Mouse (Mus musculus) retina, embryonic 14.5 days (tissue): Measurements from ENCODE around the gene Vmn1r188.
"Not testable (repeated sequence)": the region's sequence is repeated elsewhere in the genome, so short reads cannot be mapped to it uniquely, and the experiment has no call there.

Experiments used
- DNase-seq: peaks from one replicate; pipeline ENCODE4 v3.0.0-alpha.2; 2015; ENCODE audit warnings: low spot score

Gene Vmn1r188

GRCm38 (mm10) chr13:22084140-22084539 lies at the start of gene Vmn1r188:
Gene Vmn1r188, plus strand, starts transcription at chr13:22084440.
- DNase-seq = not testable (repeated sequence)

- DNase-seq = peak; percentile 70
These were observed 49.6 kb upstream of the Vmn1r188 start for GRCm38 (mm10) chr13:22034443-22035266.

GRCm38 (mm10) chr13:22035267-22036148 lies 48.7 kb upstream of the Vmn1r188 start, which contains the start of the genes Hist1h2ah and Hist1h2bk:
Gene Hist1h2ah, minus strand, starts transcription at chr13:22035568.
Gene Hist1h2bk, plus strand, starts transcription at chr13:22035870.
- peak; percentile 97 for DNase-seq

GRCm38 (mm10) chr13:22036149-22036956 lies 47.9 kb upstream of the Vmn1r188 start:
- DNase-seq = peak; percentile 62

GRCm38 (mm10) chr13:22036986-22037385 lies 47.3 kb upstream of the Vmn1r188 start:
- no peak for DNase-seq

- DNase-seq = no peak
These were observed 46.8 kb upstream of the Vmn1r188 start for GRCm38 (mm10) chr13:22037415-22037814.

GRCm38 (mm10) chr13:22039364-22039763 lies 44.9 kb upstream of the Vmn1r188 start:
- DNase-seq = no peak

GRCm38 (mm10) chr13:22039951-22040463 lies 44.2 kb upstream of the Vmn1r188 start:
- no peak for DNase-seq

- DNase-seq = peak; percentile 55
These were observed 43.6 kb upstream of the Vmn1r188 start for GRCm38 (mm10) chr13:22040464-22041141.

GRCm38 (mm10) chr13:22041142-22041536 lies 43.1 kb upstream of the Vmn1r188 start, which contains the start of gene Hist1h4i:
Gene Hist1h4i, minus strand, starts transcription at chr13:22041362.
- peak; percentile 95 for DNase-seq

- peak; percentile 55 for DNase-seq
These were observed 42.3 kb upstream of the Vmn1r188 start for GRCm38 (mm10) chr13:22041651-22042567.

GRCm38 (mm10) chr13:22042568-22043502 lies 41.4 kb upstream of the Vmn1r188 start, which contains the start of the genes Hist1h2ag and Hist1h2bj:
Gene Hist1h2ag, minus strand, starts transcription at chr13:22042944.
Gene Hist1h2bj, plus strand, starts transcription at chr13:22043214.
- peak; percentile 100 for DNase-seq

- DNase-seq = peak; percentile 86
These were observed 40.5 kb upstream of the Vmn1r188 start for GRCm38 (mm10) chr13:22043503-22044431.

GRCm38 (mm10) chr13:22044432-22045155 lies 39.6 kb upstream of the Vmn1r188 start:
- DNase-seq = no peak

GRCm38 (mm10) chr13:22045311-22045710 lies 38.9 kb upstream of the Vmn1r188 start:
- DNase-seq = no peak

- no peak for DNase-seq
These were observed 35.2 kb upstream of the Vmn1r188 start for GRCm38 (mm10) chr13:22049041-22049440.
